Mouse (Mus musculus) testis, postnatal 10 days (tissue): ENCODE measurements at regions not wholly inside any gene's neighbourhood (a gene's known extent, or its start where the extent isn't known, plus 50 kb on each side); places are given as distances from the start of the nearest gene placed in this dataset.

Source experiments
- DNase-seq: peaks from one replicate; pipeline ENCODE4 v3.0.0; 2021; ENCODE audit warnings: low spot score

- DNase-seq: no peak
Measured at GRCm38 (mm10) chr11:6785471-6785870, 52.0 kb downstream of the Gm11983 start.

DNA sequence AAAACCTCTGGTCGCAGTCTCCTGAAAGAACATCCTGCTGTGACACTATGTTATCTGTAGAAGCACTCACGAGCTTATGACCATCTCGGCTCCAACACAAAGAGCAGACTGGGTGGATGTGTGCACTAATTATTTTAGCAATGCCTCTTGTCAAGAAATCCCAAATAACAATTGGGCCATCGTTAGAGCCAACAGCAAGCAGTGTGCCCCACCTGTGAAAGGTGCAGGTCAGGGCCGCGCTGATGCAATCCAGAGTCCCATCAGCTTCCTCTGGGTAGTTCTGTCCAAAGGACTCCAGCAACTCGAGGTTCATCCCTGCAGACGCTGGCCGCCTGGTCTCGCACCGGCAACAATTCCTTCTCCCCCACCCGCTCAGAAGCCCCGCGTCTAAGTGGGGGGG is 54.6 kb downstream of the Gm11983 start:
- no peak for DNase-seq

DNA sequence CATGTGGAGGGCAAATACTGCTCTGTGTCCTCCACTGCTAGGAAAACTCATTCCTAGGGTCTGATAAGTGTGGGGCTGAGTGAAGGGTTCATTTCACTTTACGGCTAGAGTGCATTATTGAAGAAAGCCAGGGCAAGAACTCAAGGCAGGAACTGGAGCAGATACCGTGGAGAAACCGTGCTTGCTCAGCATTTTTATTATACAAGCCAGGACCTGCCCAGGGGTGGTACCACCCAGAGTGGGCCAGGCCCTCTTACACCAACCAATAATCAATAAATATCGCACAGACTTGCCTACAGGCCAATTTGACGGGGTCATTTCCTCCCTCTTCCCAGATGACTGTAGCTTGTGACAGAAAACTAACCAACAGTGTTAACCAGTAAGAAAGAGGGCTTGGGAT is 57.7 kb downstream of the Gm11983 start:
- DNase-seq: peak; percentile 10

DNA sequence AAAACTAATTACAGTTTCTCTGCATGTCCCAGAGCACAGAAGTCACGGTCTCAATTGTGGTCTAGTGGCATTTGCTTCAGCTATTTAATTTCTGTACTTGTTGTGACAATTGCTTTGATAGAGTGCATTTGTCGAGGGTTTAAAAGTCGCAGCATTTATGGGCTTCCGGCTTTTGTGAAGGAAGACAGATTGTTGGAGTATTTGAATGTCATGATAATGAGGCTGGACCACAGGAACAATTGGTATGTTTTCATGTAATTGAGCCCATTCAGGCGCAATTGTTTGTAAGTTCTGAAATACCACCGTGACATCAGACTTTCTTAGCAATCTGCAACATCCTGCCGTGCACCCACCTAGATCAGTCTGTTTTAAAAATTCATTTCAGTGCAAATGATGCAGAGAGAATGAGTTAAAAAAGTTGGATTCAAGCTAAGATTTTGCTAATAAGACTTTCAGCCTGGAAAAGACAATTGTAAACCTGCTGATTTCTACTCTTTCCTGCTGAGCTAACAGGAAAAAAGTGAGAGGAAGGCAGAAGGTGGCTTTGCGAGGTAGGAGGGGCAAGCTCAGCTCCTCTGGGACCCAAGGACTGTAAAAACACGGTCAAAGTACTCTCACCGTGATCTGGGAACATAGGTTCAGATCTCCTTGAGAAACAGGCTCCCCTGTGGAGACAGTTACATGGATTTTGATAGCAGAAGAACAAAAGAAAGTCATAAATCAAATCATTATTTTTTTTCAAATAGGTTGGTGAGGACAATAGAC is 58.7 kb downstream of the Gm11983 start:
- peak; percentile 4 for DNase-seq

GRCm38 (mm10) chr11:6777566-6777965 is 59.9 kb downstream of the Gm11983 start:
- peak; percentile 18 for DNase-seq

DNA sequence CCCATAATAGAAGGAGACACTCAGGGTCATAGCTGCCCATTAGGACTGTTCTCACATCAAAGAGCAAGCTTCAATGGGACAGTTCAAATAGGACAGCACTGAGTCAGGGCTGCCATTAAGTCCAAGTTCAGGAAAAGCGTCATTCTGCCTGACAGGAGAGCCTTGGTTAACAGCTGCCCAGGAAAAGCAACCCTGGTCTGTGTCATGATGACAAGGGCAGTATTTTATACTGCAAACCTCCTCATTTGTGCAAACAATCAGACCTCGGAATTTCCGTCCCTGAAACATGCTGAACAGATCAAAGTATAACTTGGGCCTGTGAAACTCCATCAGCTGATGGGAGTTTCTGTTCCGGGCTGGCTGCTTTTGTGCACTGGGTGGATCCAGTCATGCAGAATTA is 62.8 kb downstream of the Gm11983 start:
- peak; percentile 23 for DNase-seq

GRCm38 (mm10) chr11:6773951-6774350 is 63.5 kb downstream of the Gm11983 start:
- peak; percentile 32 for DNase-seq

GRCm38 (mm10) chr11:6773364-6773763 is 64.1 kb downstream of the Gm11983 start:
- DNase-seq: peak; percentile 35

DNA sequence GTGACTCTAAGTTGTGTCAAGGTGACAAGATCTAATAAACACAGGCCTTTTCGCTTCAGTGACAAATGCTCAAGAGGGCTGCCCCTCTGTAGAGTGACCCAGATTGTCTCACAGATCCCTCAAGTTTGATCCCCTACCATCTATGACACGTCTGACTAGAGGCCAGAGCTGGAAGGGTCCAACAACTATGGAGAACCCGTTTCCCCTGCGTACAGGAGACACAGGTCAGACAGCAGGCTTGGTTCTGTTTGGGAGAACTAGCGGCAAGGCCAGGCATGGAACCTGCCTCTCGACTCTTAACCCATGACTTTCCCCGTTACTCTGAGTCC is 68.1 kb downstream of the Gm11983 start:
- peak; percentile 31 for DNase-seq

DNA sequence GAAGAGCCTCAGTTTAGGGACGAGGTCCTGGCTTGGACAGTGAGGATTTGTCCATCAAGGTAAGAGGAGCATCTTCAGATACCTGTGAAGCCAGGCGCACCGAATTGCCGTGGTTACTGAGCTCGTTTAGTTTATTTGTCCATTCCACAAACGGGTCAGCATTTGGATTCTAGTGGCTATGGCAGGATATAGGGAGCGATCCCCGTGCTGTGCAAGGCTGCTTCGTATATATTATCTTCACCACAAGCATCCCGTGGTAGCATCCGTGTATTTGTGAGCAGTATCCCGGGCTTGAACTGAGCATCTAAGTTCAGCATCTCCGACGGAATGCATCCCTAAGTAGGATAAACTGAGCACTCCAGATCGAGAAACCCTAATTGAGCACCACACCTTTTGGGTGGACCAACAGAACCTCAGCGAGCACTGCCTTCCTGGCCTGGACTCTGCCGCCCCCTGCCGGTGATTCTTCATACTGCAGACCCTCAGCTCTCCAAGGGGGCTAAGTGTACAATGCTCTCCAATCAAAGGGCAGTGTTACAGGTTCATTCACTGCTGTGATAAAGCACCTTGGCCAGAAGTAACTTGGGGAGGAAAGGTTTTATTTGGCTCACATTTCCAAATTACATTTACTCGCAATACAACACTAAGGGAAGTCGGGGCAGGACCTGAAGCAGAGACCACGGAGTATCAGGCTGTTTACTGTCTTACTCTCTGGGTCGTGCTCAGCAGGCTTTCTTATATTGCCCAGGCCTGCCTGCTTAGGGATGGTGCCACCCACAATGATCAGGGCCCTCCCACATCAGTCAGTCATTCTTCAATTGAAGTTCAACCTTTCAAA is 68.6 kb downstream of the Gm11983 start:
- peak; percentile 92 for DNase-seq

DNA sequence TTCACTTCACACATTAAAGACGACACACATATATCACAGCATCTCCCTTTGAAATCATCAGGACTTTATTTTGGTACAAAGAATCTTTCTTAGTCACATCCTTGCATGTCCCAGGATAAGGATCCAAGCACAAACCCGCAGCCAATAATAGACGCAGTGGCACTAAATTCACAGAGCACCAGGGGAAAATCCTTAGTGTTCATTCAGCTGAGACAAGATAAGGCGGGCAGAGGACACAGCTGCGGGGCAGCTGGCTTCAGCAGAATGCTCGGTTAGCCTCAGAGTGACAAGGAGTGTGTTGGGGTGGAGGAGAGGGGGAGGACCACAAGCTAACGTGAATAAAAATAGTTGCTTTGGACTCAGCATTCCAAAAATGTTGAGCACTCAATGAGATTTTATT is 70.7 kb downstream of the Gm11983 start:
- peak; percentile 32 for DNase-seq

DNA sequence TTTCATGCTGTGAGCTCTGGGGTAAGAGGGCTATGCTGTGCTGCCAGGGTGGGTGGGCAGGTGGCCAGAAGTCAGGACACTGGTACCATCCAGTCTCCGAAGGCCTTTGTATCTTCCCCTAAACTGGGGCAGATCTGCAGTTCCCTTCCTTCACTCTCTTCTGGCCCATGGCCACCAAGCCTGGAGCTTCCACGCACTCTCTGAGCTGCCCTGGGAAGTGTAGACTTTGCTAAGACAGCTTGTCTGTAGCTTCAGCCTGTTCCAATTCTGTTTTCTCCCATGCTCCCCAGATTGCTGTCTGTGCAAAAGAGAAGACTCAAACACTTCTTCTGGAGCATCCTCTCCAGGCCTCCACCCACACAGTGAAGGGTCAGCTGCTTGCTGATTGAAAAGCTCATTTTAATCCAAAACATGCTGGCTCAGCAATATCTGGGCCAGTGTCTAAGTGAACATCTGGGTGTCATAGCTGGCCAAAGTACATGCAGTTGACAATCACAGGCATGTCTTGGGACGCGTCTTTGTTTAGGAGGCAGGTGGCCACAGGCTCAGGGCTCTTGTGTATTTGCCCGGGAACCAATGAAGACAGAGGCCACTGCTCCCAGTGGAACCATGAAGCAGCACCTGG is 72.0 kb downstream of the Gm11983 start:
- peak; percentile 45 for DNase-seq

DNA sequence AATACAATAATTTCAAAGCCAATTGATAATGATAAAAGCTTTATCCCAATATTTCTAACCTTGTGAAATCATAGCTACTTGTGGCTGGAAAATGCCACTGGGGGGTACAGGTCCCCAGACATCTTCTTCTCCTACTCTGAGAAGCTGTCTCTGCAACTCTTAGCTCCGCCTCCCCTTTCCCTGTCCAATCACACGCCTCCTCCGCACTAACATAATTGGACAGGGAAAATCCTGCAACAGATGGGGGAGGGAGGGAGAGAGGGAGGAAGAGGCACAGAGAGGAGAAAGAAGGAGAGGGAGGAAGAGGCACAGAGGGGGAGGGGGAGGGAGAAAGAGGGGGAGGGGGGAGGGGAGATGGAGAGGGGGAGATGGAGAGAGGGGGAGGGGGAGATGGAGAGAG is 73.3 kb downstream of the Gm11983 start:
- peak; percentile 28 for DNase-seq

- no peak for DNase-seq
Measured at GRCm38 (mm10) chr11:6763001-6763400, 74.5 kb downstream of the Gm11983 start.

DNA sequence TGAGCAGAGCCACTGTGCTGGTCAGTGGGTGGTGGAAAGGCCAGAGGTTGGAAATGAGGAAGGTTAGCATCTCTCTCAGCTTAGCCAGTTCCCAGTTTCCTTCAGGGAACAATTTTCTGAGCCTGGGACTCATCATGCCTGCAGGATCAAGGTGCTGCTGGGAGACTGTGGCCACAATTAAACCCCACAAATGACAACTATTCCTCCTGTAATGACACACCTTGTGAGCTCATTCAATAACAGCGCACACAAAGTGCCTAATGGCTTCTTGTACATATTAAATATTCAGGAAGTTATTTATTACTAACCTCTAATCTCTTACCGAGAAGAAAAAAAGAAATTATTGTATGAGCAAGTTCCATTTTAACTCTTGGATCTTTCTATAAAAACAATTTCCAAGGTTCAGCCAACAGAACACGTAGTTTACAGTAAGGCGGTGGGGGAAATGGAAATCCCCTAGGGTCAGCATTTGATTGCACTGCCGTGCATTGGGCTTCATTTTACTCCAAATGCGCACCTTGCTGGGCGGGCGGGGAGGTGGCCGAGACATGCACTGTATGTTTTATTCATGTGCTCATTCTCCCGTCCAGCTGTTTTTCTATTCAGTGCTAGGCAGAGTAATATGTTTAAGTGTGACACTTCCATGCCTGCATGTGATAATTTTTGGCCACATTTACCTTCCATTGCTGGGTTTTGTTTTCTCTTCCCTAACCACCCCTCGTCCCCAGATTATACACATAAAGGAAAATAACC is 75.4 kb downstream of the Gm11983 start:
- DNase-seq: peak; percentile 34

- peak; percentile 24 for DNase-seq
Measured at GRCm38 (mm10) chr11:6759578-6759977, 77.9 kb downstream of the Gm11983 start.

DNA sequence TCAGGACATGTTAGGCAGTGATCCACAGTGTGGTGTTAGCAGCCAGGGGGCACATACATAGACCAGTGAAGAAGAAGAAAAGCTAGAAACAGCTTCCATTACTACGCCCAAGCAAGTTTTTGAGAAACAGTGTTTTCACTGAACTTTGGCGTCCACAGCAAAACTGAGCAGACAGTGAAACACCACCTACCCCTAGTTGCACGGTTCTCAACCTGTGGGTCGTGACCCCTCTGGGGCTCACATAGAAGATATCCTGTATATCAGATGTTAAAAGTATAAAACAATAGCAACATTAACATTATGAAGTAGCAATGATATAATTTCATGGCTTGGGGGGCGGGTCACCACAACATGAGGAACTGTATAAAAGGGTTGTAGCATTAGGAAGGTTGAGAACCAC is 81.1 kb downstream of the Ramp3 start:
- DNase-seq: no peak

GRCm38 (mm10) chr11:6738581-6738980 is 80.3 kb downstream of the Ramp3 start:
- no peak for DNase-seq

DNA sequence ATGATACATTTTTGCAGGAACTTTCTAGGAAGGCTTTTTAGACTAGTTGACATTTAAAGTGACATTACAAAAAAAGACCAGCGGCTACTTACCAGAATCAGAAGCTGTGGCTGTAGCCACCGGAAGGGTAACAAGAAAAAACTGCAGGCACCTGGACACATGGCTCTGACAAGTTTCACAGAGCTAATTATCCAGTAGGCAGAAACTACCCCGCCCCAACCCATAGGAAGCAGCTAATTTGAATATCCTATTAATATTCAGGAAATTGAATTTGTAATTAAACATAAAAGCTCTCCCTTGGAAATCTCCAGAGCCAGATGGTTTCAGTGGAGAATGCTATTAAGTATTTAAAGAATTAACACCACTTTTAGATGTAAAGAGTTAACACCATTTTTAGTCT is 79.8 kb downstream of the Ramp3 start:
- DNase-seq: no peak

- DNase-seq: peak; percentile 34
Measured at GRCm38 (mm10) chr11:6734746-6735430, 76.6 kb downstream of the Ramp3 start.

GRCm38 (mm10) chr11:6731505-6731904 is 73.2 kb downstream of the Ramp3 start:
- no peak for DNase-seq
